Mouse (Mus musculus): Measurements from ENCODE around the gene Gtf2ird1.
"Not testable (repeated sequence)": the region's sequence is repeated elsewhere in the genome, so short reads cannot be mapped to it uniquely, and the experiment has no call there.

The Gtf2ird1 gene

GRCm38 (mm10) chr5:134344076-134344475, 112.4 kb downstream of the Gtf2ird1 start:
- no peak for DNase-seq (ENCODE audit: low spot score)

- not testable (repeated sequence) for DNase-seq (ENCODE audit: low spot score)
Measured at GRCm38 (mm10) chr5:134343530-134343929, 113.0 kb downstream of the Gtf2ird1 start.

- DNase-seq (ENCODE audit: low spot score), result no peak
Measured at GRCm38 (mm10) chr5:134342503-134343205, 113.9 kb downstream of the Gtf2ird1 start.

- DNase-seq (ENCODE audit: low spot score), result no peak
Measured at GRCm38 (mm10) chr5:134341721-134342120, 114.8 kb downstream of the Gtf2ird1 start.

- peak; percentile 64 for DNase-seq (ENCODE audit: low spot score)
Measured at GRCm38 (mm10) chr5:134341321-134341720, 115.2 kb downstream of the Gtf2ird1 start.

GRCm38 (mm10) chr5:134340101-134340522, 116.4 kb downstream of the Gtf2ird1 start:
- DNase-seq (ENCODE audit: low spot score), result no peak

- DNase-seq (ENCODE audit: low spot score), result not testable (repeated sequence)
Measured at GRCm38 (mm10) chr5:134337012-134337411, 119.5 kb downstream of the Gtf2ird1 start.

- DNase-seq (ENCODE audit: low spot score), result no peak
Measured at GRCm38 (mm10) chr5:134332743-134333142, 123.8 kb downstream of the Gtf2ird1 start.

- DNase-seq (ENCODE audit: low spot score), result no peak
Measured at GRCm38 (mm10) chr5:134330082-134330481, 126.4 kb downstream of the Gtf2ird1 start.

GRCm38 (mm10) chr5:134329311-134329710, 127.2 kb downstream of the Gtf2ird1 start:
- DNase-seq (ENCODE audit: low spot score), result no peak

- no peak for DNase-seq (ENCODE audit: low spot score)
Measured at GRCm38 (mm10) chr5:134328482-134329001, 128.0 kb downstream of the Gtf2ird1 start.

- no peak for DNase-seq (ENCODE audit: low spot score)
Measured at GRCm38 (mm10) chr5:134325856-134326566, 130.5 kb downstream of the Gtf2ird1 start.

- DNase-seq (ENCODE audit: low spot score), result no peak
Measured at GRCm38 (mm10) chr5:134323869-134324268, 132.6 kb downstream of the Gtf2ird1 start.

GRCm38 (mm10) chr5:134323311-134323710, 133.2 kb downstream of the Gtf2ird1 start:
- no peak for DNase-seq (ENCODE audit: low spot score)

- DNase-seq (ENCODE audit: low spot score), result no peak
Measured at GRCm38 (mm10) chr5:134322355-134322754, 134.2 kb downstream of the Gtf2ird1 start.

GRCm38 (mm10) chr5:134321699-134322098, 134.8 kb downstream of the Gtf2ird1 start:
- DNase-seq (ENCODE audit: low spot score), result no peak

- DNase-seq (ENCODE audit: low spot score), result no peak
Measured at GRCm38 (mm10) chr5:134318903-134319302, 137.6 kb downstream of the Gtf2ird1 start.

- DNase-seq (ENCODE audit: low spot score), result peak; percentile 64
Measured at GRCm38 (mm10) chr5:134316721-134317120, 139.8 kb downstream of the Gtf2ird1 start.

- peak; percentile 83 for DNase-seq (ENCODE audit: low spot score)
Measured at GRCm38 (mm10) chr5:134315623-134316350, 140.7 kb downstream of the Gtf2ird1 start.

- DNase-seq (ENCODE audit: low spot score), result peak; percentile 94
Measured at GRCm38 (mm10) chr5:134314688-134315622, 141.6 kb downstream of the Gtf2ird1 start, which contains the start of gene Gtf2i. TSS of gene Gtf2i (minus strand) at chr5:134314760.

- DNase-seq (ENCODE audit: low spot score), result peak; percentile 74
Measured at GRCm38 (mm10) chr5:134314068-134314674, 142.3 kb downstream of the Gtf2ird1 start.
